Mouse (Mus musculus) hindlimb bud, embryonic 11.5 days (tissue): Measurements from ENCODE around the gene Hist1h3g.
"Not testable (repeated sequence)": the region's sequence is repeated elsewhere in the genome, so short reads cannot be mapped to it uniquely, and the experiment has no call there.

Source experiments
- DNase-seq: peaks from one replicate; pipeline ENCODE4 v3.0.0-alpha.2; 2012; ENCODE audit warnings: low read depth, low spot score; ENCODE audit errors: extremely low spot score

Hist1h3g gene

DNA sequence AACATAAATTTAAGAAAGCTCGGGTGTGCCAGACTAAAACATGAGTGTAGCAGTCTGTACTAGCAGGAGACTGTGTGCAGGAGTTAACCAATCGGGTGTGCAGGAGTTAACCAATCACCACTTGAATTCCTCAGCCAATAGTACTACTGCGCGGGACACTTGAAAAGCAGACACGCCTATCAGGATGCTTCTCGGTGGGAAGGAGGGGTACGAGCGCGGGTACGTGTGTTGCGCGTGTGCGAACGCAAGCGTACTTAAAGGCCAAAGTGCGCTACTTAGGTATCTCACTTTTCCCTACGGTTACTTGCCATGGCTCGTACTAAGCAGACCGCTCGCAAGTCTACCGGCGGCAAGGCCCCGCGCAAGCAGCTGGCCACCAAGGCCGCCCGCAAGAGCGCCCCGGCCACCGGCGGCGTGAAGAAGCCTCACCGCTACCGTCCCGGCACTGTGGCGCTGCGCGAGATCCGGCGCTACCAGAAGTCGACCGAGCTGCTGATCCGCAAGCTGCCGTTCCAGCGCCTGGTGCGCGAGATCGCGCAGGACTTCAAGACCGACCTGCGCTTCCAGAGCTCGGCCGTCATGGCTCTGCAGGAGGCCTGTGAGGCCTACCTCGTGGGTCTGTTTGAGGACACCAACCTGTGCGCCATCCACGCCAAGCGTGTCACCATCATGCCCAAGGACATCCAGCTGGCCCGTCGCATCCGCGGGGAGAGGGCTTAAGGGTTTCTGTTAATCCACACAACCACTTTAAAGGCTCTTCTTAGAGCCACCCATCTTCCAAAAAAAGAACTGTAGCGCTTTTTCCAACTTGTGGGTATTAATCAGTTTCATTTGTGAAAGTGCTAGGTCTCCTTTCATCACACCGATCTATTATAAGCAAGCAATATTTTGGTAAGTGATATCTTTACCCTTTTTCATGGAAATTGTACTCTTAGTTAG is at the start of gene Hist1h3g:
TSS of gene Hist1h3g (plus strand) at position 286 of the 939 bp plus-strand sequence.
- DNase-seq, result not testable (repeated sequence)

GRCm38 (mm10) chr13:23488400-23489322 is 46.6 kb upstream of the Hist1h3g start, which contains the start of gene Btn2a2:
Gene Btn2a2, minus strand, starts transcription at chr13:23488857.
- peak; percentile 81 for DNase-seq

DNA sequence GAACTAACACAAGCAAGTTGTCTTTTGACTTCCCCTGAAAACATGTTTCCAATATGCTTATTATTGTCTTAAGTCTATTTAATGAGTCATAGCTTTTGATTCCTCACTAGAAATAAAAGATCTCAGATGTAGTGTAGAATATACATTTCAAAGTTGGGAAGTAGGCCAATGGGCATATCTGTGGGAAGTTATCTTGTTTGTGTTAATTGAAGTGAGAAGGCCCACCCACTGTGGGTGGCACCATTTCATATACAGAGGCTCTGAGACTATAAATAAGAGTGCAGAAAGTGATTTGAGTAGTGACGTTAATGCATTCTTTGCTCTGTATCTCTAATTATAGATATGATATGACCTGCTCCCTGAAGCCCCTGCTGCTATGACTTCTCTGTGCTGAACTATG is 44.4 kb upstream of the Hist1h3g start:
- no peak for DNase-seq

DNA sequence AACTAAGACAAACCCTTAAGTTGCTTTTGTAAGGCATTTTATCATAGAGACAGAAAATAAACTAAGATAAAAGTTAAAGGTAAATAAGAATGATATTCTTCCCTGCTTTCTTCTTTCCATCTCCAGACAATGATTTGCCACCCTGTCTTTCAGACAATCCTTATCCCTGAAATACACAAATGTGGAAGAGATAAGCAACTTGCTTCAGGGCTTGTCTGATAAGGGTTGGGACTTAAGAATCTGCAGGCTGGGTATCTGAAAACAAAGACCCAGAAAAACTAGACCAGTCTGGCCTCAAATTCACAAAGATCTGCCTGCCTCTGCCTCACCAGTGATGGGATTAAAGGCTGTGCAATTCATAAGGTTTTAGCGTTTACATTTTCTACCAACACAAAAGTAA is 44.0 kb upstream of the Hist1h3g start:
- DNase-seq, result no peak

- DNase-seq, result no peak
Measured at GRCm38 (mm10) chr13:23491990-23492389, 43.2 kb upstream of the Hist1h3g start.

DNA sequence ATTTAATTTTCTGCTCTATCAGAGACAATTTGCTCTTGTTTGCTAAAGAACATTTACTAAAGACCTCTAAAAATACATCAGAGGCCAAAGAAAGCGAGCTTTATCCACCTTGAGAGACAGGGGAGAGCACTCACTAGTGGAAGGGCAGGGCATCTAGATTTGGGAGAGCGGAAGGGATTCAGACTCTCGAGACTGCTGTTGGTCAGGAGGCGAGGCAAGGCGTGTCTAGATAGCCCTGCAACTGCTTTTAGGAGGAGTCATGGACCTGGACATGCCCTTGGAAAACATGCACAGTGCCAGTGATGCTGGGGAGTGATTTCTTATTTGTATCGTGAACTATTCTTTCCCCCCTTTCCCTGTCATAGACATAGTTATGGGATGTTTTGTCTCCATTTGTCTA is 39.7 kb upstream of the Hist1h3g start:
- no peak for DNase-seq

DNA sequence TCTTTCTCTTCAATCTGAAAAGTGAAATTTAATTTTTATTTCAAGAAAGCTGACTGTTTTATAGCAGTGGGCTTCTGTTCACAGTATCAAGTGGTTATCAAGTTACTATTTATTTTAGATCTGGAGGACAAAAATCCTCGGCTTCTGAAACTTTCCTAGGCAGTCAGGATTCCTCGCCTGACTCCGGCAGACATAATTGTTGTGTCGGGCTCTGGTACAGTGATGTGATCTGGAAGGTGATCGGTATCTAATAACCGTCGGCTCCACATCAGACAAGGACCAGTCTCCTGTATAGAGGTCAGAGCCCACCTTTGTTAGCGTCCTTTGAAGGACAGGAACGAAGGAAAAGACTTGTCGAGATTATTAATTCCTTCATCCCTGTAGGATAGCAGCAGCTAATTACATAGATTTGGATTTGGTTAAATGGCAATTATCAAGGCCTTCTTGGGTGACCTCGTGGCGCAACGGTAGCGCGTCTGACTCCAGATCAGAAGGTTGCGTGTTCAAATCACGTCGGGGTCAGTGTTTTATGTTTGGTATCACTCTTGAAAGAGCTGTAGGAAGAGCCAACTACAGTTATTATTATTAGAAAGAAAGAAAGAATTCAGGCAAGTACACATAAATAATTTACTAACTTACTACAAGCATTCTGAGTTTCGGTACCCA is 37.4 kb upstream of the Hist1h3g start:
- DNase-seq, result peak; percentile 86

DNA sequence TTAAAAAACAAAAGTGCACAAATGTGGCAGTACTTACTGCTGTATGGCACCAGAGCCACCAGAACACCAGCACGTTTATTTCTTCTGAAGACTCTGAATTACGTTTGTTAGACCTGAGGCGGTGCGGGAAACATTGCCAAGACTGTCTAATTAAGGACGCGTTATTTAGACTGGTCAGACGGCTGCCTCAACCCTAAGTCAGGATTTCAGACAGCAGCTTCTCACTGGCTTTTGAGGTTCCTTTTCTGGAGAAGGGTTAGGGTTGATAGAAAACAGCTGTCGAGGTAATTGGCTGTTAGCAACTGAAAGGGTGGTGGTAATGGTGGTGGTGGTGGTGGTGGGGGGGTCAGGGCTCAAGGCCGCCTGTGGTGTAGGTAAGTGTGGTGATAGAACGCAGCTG is 36.6 kb upstream of the Hist1h3g start:
- no peak for DNase-seq

- DNase-seq, result no peak
Measured at GRCm38 (mm10) chr13:23499943-23500342, 35.3 kb upstream of the Hist1h3g start.

GRCm38 (mm10) chr13:23500424-23501200 is 34.6 kb upstream of the Hist1h3g start:
- peak; percentile 89 for DNase-seq

DNA sequence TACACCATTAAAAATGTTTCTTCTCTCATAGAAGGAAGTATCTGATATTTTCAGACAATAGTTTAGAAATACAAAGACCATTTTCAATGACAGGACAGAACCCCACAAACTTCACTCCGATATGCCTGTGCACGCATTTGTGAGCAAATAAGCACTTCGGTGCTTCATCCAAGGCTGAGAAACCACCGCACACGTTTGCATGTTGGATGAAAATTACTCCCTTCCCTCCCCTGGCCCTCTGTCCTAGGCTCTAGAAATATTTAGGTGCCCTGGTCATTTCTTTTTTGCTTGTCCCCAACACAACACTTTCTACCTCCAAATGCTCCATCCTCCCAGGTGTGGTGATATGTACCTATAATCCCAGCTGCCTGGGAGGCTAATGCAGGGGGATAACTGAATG is 33.7 kb upstream of the Hist1h3g start:
- DNase-seq, result no peak

GRCm38 (mm10) chr13:23502031-23502567 is 33.1 kb upstream of the Hist1h3g start:
- no peak for DNase-seq

DNA sequence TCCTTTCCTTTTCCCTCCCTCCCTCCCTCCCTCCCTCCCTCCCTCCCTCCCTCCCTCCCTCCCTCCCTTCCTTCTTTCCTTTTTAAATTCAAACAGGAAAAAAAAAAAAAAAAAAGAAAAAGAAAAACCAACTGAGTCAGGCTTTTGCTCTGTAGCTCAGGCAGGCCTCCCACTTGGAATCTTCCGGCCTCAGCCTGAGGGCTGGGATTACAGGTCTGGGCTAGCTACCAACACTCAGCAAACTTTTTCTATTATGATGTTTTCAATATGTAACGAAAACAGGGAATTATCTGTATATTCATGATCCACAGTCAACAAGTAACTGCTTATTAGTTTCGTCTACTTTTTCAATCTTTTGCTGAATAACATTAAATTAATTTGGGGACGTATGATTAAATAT is 32.3 kb upstream of the Hist1h3g start:
- no peak for DNase-seq

GRCm38 (mm10) chr13:23503797-23504196 is 31.4 kb upstream of the Hist1h3g start:
- DNase-seq, result no peak

DNA sequence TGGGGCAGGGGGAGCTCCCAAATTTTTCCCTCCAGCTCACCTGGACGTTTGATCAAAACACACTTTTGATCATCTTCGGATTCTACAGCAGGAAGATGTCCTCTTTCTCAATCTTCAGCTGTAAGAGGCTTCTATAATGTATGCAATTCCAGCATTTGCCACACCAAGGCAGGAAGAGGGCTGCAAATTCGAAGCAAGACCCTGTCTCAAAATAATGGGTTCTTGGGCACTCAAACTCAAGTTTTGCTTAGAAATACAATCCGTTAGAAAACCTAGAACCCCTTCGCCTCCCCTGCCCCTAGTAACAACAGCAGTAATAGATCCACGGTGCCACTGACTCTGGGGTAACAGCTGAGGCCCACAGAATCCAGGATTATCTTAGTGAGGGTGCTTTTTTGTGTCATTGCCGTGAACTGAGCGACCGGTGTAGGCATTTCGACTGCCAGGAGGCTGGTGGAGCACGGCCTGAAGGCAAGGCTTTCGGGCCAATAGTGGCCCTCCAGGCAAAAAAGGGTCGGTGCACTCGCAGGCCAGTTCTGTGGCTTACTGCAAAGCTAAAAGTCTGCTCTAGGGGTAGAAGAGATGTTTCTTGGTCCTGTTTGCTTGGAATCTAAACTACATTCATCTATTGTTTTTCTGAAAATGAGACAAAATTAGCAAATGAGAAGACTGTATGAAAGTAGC is 29.4 kb upstream of the Hist1h3g start:
- DNase-seq, result no peak

GRCm38 (mm10) chr13:23506351-23506750 is 28.9 kb upstream of the Hist1h3g start:
- DNase-seq, result peak; percentile 87

- DNase-seq, result no peak
Measured at GRCm38 (mm10) chr13:23506819-23507515, 28.3 kb upstream of the Hist1h3g start.

- no peak for DNase-seq
Measured at GRCm38 (mm10) chr13:23510127-23510526, 25.1 kb upstream of the Hist1h3g start.

DNA sequence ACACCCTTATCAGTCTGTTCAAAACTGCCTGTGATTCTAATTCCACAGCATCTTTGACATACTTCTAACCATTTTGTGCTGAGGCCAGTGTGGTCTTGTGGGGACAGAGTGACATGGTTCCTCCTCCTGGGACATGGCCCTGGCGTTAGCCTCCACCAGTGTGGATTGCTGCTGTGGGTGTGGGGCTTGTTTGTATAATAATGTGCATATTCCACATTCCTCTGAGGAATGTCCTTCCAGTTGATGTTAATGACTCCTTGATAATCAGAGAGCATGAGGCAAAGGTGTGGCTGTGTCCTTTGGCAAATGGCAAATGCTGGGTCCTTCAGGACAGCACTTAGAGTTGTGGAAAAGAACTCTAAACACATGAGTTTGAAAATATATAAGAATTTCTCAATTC is 21.7 kb upstream of the Hist1h3g start:
- DNase-seq, result no peak
